10 mouse cellular contexts compared by ENCODE assay signal in genomic region chr13:119388804-119389203, GRCm38 (mm10). TPM values are rescaled to one million over a fixed set of nuclear protein-coding genes. Genes with fewer than 3 reads are reported as not detected.
DNase-seq lines count a peak whose midpoint lies in the region; ATAC-seq lines count a peak whose summit lies in the region.
"Had no signal": no experiment of that assay in that cellular context is flagged by ENCODE, and none has a peak within 500 bp of the region (broad histone marks: within the 10 kb centered on the region; RNA-seq: fewer than 3 reads in every experiment).

No protein-coding gene starts in this region.

- peak; percentile 18 for DNase-seq in kidney, postnatal 10 days
- no peak for DNase-seq in kidney, adult 8-10 months
- DNase-seq in A20 (ENCODE audit: low read depth, low spot score) = peak; percentile 40
- peak; percentile 58 for DNase-seq in ES-CJ7 (ENCODE audit: low read depth, low spot score)
- no peak for DNase-seq in urinary bladder, postnatal 10 days (ENCODE audit: low spot score)
- no peak for DNase-seq in frontal cortex, postnatal 10 days (ENCODE audit: low spot score in 2 of 2)
- DNase-seq: cerebellum, postnatal 14 days; lung, postnatal 4 days; thymus, postnatal 36 days had no signal

- 0 out of 2 replicates have a peak, but pooled peaks have one; percentile 36 for ATAC-seq in common myeloid progenitor, adult 5-6 weeks (replicated peaks; ENCODE audit: low read depth, poor library complexity, severe bottlenecking)

RNA-seq across cellular contexts. Expression of gene Paip1, which starts 39.6 kb away (rescaled TPM):
- total RNA-seq in common myeloid progenitor, adult 5-6 weeks (2017) = 80.4 and 83.4 TPM in 2 replicates

Comparison
In these comparisons a context has a peak if more than half of its experiments do, and no peak if none do; other contexts are left out.
1. DNase-seq: peak in kidney, postnatal 10 days (single experiment), A20 (single experiment) and ES-CJ7 (single experiment); none in kidney, adult 8-10 months (0 of 2), urinary bladder, postnatal 10 days (single experiment) and frontal cortex, postnatal 10 days (0 of 2).